Mouse (Mus musculus) ovary, adult 18-20 months (tissue): ENCODE measurements around the gene Stoml1.

ENCODE experiments used
- DNase-seq: peaks from one replicate; pipeline ENCODE4 v3.0.0; 2022; ENCODE audit warnings: low spot score, mixed read lengths

Stoml1 gene

DNA sequence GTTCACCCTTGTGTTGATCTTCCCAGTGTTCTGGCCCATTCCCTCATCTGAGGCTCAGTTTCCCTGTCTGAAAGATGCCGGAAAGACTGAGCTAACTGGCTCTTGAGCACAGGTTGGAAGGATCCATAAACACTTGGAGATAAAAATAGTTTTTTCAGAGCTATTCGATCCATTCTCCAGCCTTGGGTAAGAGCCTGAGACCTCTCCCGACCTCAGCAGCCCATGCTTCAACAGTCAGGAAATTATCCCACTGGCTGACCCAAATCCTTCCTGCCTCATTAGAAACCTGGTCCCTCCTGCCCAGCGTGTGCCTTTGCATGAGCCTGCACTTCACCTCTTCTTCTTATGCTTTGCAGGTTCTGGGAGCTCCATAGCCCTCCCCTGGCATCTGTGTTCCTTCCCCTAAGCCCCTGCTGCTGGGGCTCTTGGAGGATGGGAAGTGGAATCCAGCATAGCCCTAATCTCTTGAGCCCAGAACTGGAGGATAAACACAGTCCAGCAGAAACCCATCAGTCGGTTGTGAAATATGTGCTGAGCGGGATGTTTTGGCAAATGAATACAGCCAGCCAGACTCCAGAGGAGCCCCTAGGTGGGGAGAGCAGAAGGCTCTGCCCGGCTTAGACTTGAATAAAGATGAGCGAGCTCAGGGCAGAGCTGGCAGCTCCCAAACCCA is 50.8 kb downstream of the Stoml1 start:
- no peak for DNase-seq

DNA sequence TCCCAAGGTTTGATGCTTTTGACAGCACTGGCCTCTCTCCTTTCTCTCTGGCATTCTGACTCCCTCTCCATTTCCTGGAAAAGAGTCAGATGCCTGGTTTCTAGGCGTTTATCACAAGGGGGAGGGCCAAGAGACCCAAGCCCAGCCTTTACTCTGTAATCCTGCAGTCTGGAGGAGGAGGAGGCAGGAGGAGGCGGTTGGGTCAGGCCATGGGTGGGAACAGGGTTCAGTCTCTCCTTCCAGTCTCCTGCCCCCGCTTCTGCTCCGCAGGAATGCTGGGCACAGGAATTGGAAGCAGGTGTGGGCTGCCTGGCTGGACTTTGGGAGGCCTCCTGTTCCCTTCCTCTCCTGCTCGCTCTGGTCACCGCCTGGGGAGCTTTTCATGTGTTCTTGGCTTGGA is 52.7 kb downstream of the Stoml1 start:
- DNase-seq, result peak; percentile 68

DNA sequence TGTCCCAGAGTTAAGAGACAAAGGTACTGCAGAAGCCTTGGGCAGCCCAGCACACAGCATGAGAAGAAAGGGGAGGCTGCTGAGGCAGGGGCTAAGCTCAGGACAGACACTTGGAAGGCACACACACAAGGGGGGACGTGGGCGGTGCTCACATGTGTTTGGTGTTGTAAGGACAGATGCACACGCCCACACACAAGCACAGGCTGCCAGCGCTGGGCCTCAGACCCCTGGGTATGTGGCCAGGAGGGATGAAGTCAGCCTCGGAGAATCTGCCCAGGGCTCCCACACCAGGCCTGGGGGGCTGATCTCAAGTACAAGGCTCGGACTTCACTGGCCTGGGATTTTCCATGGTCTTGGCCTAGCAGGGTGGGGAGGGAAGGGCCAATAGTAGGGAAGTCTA is 55.4 kb downstream of the Stoml1 start:
- peak; percentile 60 for DNase-seq

DNA sequence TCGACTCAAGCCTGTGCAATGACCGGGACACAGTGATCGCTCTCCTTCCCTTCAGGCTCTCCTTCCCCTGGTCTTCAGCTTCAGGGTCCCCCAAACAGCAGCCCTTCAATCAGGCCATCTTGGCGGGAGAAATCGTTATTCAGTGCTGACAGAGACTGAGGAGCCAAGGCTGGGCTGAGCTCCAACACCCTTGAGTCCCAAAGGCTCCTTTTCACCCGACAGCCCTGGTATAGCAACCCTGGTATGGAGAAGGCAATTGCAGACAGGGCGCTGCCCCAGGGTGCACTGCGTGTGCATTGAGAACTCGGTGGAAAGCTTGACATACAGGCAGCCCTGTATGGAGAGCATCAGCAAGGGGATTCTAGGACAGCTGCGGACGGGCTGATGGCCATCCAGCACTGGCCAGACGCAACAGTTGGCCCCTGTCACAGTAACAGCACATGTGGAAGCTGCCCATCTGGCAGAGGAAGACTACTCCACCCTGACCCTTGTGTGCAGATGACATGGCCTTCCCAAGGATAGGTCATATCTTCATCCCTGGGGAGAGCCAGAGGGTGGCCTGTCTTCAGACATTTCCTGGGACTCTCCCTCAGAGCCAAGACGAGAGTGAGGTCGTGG is 57.2 kb downstream of the Stoml1 start:
- no peak for DNase-seq

DNA sequence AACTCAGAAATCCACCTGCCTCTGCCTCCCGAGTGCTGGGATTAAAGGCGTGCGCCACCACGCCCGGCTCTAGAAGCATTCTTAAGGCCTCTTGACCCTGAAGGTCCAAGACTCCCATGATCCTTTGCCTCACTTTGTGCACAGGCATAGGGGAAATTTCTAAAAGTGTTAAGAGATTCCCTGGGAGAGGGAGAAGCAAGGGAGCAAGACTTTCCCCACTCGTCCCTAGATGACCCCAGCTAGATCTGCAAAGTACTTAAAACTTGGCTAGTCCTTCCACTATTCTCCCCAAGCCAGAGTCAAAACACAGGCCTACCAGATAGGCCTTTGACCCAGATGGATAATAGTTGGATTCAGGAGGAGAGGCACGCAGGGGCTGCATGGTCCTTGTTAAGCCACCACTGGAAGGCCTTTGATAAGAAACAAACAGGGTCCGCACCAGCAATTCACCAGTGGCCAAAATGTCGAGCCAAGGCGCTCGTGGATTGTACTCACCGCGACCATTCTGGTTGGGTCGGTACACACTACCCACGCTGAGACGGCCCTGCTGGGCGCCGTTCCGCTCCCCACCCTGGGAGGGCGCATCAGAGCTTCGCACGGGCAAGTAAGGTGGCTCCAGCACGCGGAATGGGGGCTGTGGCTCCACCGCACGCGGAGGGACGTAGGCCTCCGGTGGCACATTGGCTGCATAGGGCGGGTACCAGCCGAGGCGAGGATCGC is 58.4 kb downstream of the Stoml1 start:
- DNase-seq, result no peak
